Mouse (Mus musculus): ENCODE measurements around the gene Neu1. TPM values are rescaled to one million over a fixed set of nuclear protein-coding genes. Genes with fewer than 3 reads are reported as not detected.
A peak's percentile ranks its signal among the peaks of the same experiment; 100 is the strongest.
"Not testable (repeated sequence)": the region's sequence is repeated elsewhere in the genome, so short reads cannot be mapped to it uniquely, and the experiment has no call there.

Gene Neu1
- total RNA-seq, 2 experiments from 2014 or later = 39.4 to 43.1 TPM

DNA sequence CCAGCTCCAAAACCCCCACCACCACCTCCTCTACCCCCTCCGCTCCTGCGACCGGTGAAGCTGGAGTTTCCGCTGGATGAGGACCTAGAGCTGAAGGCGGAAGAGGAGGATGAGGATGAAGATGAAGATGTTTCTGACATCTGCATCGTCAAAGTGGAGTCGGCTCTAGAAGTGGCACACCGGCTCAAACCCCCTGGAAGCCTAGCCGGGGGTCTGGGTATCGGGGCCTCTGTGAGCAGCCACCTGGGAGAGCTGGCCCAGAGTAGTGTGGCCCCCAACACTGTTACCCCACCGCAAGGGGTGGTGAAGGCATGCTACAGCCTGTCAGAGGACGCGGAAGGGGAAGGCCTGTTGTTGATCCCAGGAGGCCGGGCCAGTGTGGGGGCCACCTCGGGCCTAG lies 35.3 kb upstream of the Neu1 start:
- Histone ChIP-seq H3K4me3 (no peak overlapping the region), H3K27ac (no peak overlapping the region)
- DNase-seq (ENCODE audit: low spot score in 2 of 2) = no peak
- no peak for TF ChIP-seq CTCF (conservative IDR thresholded peaks at IDR 0.05)

- Histone ChIP-seq H3K27ac (no peak overlapping the region), H3K4me3 (no peak overlapping the region)
- TF ChIP-seq CTCF (conservative IDR thresholded peaks at IDR 0.05) = no peak
- no peak for DNase-seq (ENCODE audit: low spot score in 2 of 2)
Measured at GRCm38 (mm10) chr17:34896366-34896765, 34.7 kb upstream of the Neu1 start.

- peak overlapping the region; percentile 99 for H3K27ac ChIP-seq
- no peak for TF ChIP-seq CTCF (conservative IDR thresholded peaks at IDR 0.05)
- H3K4me3 ChIP-seq = peak overlapping the region; percentile 94
- DNase-seq (ENCODE audit: low spot score in 2 of 2) = no peak
Measured at GRCm38 (mm10) chr17:34897373-34898159, 33.5 kb upstream of the Neu1 start.

- Histone ChIP-seq H3K4me3 (peak within 1 kb of the TSS; percentile 94), H3K27ac (peak within 1 kb of the TSS; percentile 99)
- DNase-seq (ENCODE audit: low spot score in 2 of 2) = peak; percentile 78 to 80
- TF ChIP-seq CTCF (conservative IDR thresholded peaks at IDR 0.05) = no peak
Measured at GRCm38 (mm10) chr17:34898160-34898586, 32.9 kb upstream of the Neu1 start, which contains the start of the genes C2 and Ehmt2. Gene C2 (minus strand): TSS chr17:34898265. Gene Ehmt2 (plus strand): TSS chr17:34898469.

DNA sequence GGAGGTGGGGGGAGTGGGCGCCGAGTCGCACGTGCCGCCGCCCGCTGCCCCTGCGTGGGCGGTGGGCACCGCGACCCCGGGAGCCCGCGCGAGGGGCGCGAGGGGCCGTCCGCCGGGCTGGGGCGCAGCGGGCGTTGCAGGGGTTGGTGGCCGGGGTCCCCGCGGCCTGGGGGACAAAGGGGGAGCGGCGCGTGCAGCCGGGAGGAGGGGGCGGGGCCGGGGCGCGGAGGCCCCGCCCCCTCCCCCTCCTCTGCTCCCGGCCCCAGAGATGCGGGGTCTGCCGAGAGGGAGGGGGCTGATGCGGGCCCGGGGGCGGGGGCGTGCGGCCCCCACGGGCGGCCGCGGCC lies 32.4 kb upstream of the Neu1 start:
- TF ChIP-seq CTCF (conservative IDR thresholded peaks at IDR 0.05) = no peak
- H3K27ac ChIP-seq = peak overlapping the region; percentile 99

GRCm38 (mm10) chr17:34899053-34899889 lies 31.8 kb upstream of the Neu1 start:
- H3K27ac ChIP-seq = peak overlapping the region; percentile 99
- TF ChIP-seq CTCF (conservative IDR thresholded peaks at IDR 0.05) = 0 out of 2 replicates have a peak, but pooled peaks have one; percentile 2
- peak overlapping the region; percentile 94 for H3K4me3 ChIP-seq
- peak in 1 of 2 experiments; percentile 38 for DNase-seq (ENCODE audit: low spot score in 2 of 2)

More for the DNA sequence above, 32.4 kb upstream of the Neu1 start:
- H3K4me3 ChIP-seq = peak overlapping the region; percentile 94
- no peak for DNase-seq (ENCODE audit: low spot score in 2 of 2)

DNA sequence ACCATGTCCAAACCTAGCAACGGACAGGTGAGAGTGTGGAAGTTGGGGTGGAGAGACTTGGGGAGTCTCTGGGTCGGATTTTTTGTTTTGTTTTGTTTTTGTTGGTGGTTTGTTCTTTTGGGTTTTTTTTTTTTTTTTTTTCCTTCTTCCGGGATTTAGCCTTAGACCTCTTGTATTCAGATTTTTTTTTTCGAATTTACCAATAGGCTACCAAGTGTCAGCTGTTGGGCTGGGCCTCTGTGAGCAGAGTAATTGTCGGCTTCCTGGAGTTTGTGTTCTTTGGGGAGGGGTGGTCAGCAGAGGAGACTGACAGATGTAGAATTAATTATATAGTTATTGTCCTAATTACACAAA lies 31.2 kb upstream of the Neu1 start:
- DNase-seq (ENCODE audit: low spot score in 2 of 2) = no peak
- peak overlapping the region; percentile 99 for H3K27ac ChIP-seq
- H3K4me3 ChIP-seq = peak overlapping the region; percentile 94
- TF ChIP-seq CTCF (conservative IDR thresholded peaks at IDR 0.05) = no peak

DNA sequence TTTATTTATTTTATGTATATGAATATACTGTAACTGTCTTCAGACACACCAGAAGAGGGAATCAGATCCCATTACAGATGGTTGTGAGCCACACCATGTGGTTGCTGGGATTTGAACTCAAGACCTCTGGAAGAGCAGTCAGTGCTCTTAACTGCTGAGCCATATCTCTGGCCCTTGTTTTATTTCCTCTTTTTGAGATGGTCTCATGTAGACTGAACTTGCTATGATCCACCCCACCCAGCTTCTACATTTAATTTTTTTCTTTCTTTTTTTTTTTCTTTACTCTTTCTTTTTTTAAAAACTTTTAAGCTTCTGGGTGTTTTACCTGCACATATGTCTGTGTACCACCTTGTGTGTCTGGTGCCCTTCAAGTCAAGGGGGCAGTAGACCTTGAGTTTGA lies 30.2 kb upstream of the Neu1 start:
- not testable (repeated sequence) for H3K27ac ChIP-seq; DNase-seq (ENCODE audit: low spot score in 2 of 2); H3K4me3 ChIP-seq

GRCm38 (mm10) chr17:34901948-34902347 lies 29.1 kb upstream of the Neu1 start:
- H3K27ac ChIP-seq; H3K4me3 ChIP-seq; DNase-seq (ENCODE audit: low spot score in 2 of 2): not testable (repeated sequence)

GRCm38 (mm10) chr17:34902895-34903294 lies 28.2 kb upstream of the Neu1 start:
- Histone ChIP-seq H3K4me3 (no peak overlapping the region), H3K27ac (no peak overlapping the region)
- DNase-seq (ENCODE audit: low spot score in 2 of 2) = no peak
- TF ChIP-seq CTCF (conservative IDR thresholded peaks at IDR 0.05) = no peak

DNA sequence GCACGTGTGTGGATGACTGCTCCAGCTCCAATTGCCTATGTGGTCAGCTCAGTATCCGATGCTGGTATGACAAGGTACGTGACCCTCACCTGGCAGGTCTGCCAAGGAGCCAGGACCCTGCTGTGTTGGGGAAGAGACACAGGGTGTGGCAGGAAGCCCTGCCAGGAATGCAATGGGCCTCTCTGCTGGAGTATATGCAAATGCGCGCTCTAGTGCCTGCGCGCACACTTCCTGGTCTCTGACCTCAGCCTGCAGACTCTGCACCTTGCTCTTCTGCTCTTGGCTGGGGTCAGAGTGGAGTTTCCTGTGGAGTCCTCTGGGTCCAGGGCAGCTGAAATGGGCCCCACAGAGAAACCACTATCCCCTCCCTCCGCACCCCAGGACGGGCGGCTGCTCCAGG lies 20.1 kb upstream of the Neu1 start:
- H3K27ac ChIP-seq = no peak overlapping the region
- H3K4me3 ChIP-seq = no peak overlapping the region
- no peak for DNase-seq (ENCODE audit: low spot score in 2 of 2)
- TF ChIP-seq CTCF (conservative IDR thresholded peaks at IDR 0.05) = no peak

- peak in 1 of 2 experiments; percentile 80 for DNase-seq (ENCODE audit: low spot score in 2 of 2)
- TF ChIP-seq CTCF (conservative IDR thresholded peaks at IDR 0.05) = peak; percentile 84
- Histone ChIP-seq H3K27ac (no peak overlapping the region), H3K4me3 (no peak overlapping the region)
Measured at GRCm38 (mm10) chr17:34911945-34912351, 19.1 kb upstream of the Neu1 start.

GRCm38 (mm10) chr17:34913930-34914665 lies 17.0 kb upstream of the Neu1 start, which contains the start of gene Slc44a4:
Gene Slc44a4 (plus strand): TSS chr17:34914466.
- no peak for TF ChIP-seq CTCF (conservative IDR thresholded peaks at IDR 0.05)
- Histone ChIP-seq H3K4me3 (no peak within 1 kb of the TSS), H3K27ac (no peak within 1 kb of the TSS)
- DNase-seq (ENCODE audit: low spot score in 2 of 2) = no peak
